ENCODE assay signal across 25 mouse cellular contexts in genomic region chr3:127875509-127875908, GRCm38 (mm10). TPM values are rescaled to one million over a fixed set of nuclear protein-coding genes. Genes with fewer than 3 reads are reported as not detected.
DNase-seq lines count a peak whose midpoint lies in the region; ATAC-seq lines count a peak whose summit lies in the region.
"Had no signal": no experiment of that assay in that cellular context is flagged by ENCODE, and none has a peak within 500 bp of the region (broad histone marks: within the 10 kb centered on the region; RNA-seq: fewer than 3 reads in every experiment).

No protein-coding gene starts in this region.

- no peak overlapping the region for H3K9ac ChIP-seq in liver, embryonic 11.5 days (ENCODE audit: low read depth, low read length)
- H3K9ac ChIP-seq: forebrain, embryonic 13.5 days; heart, embryonic 13.5 days; hindbrain, embryonic 14.5 days had no signal

- H3K36me3 ChIP-seq in liver, embryonic 11.5 days (ENCODE audit: control insufficient read depth, insufficient read depth, low read length) = no peaks in the 10 kb centered on the region
- H3K36me3 ChIP-seq: forebrain, embryonic 10.5 days; heart, embryonic 10.5 days; heart, embryonic 13.5 days had no signal

- no peak overlapping the region for H3K4me3 ChIP-seq in liver, embryonic 11.5 days (ENCODE audit: low read depth, low read length)
- H3K4me3 ChIP-seq: forebrain, embryonic 10.5 days; forebrain, embryonic 13.5 days; heart, adult 2 months; heart, embryonic 10.5 days; heart, embryonic 13.5 days had no signal

- no peak for ATAC-seq in liver, embryonic 11.5 days (replicated peaks; ENCODE audit: low FRiP score)
- ATAC-seq in CD4-positive, CD25-positive, alpha-beta regulatory T cell, adult 4 months = peak; percentile 66
- ATAC-seq in activated CD4-positive, CD25-positive, alpha-beta regulatory T cell, adult 4 months = peak; percentile 65
- ATAC-seq: forebrain, embryonic 13.5 days; forebrain, embryonic 16.5 days; hindbrain, postnatal 0 days had no signal

- DNase-seq in liver, embryonic 11.5 days (ENCODE audit: low spot score) = peak; percentile 12
- DNase-seq in liver = no peak
- DNase-seq in naive thymus-derived CD4-positive, alpha-beta T cell, adult 2 months (ENCODE audit: low read depth) = peak; percentile 31
- no peak for DNase-seq in layer of hippocampus, postnatal 14 days (ENCODE audit: low spot score in 2 of 2)
- DNase-seq in urinary bladder, postnatal 4 days (ENCODE audit: low spot score in 2 of 2) = no peak
- no peak for DNase-seq in ovary, postnatal 36 days (ENCODE audit: low spot score)
- DNase-seq: adrenal gland, postnatal 10 days; adrenal gland, postnatal 36 days; cerebellum, adult 18-20 months; cerebellum, adult 9-10 months; cerebellum, postnatal 14 days; gastrocnemius, postnatal 10 days; gastrocnemius, postnatal 36 days; heart, adult 2 months; heart, postnatal 14 days; heart, postnatal 4 days had no signal

- H3K27ac ChIP-seq in liver, embryonic 11.5 days (ENCODE audit: low read depth, low read length) = no peak overlapping the region
- H3K27ac ChIP-seq: forebrain, embryonic 10.5 days; forebrain, embryonic 13.5 days; heart, adult 2 months; heart, embryonic 10.5 days; heart, embryonic 13.5 days; hindbrain, postnatal 0 days had no signal

- H3K4me1 ChIP-seq in liver, embryonic 11.5 days (replicated peaks; ENCODE audit: control insufficient read depth, insufficient read depth, low read length) = no peaks in the 10 kb centered on the region
- H3K4me1 ChIP-seq: forebrain, embryonic 10.5 days; forebrain, embryonic 13.5 days; heart, embryonic 10.5 days had no signal

- 100% methylated on average over 2 of the region's 2 CpGs for WGBS in liver, embryonic 11.5 days

- no peaks in the 10 kb centered on the region for H3K9me3 ChIP-seq in liver, embryonic 11.5 days (ENCODE audit: control insufficient read depth, low read length)
- H3K9me3 ChIP-seq: forebrain, embryonic 10.5 days; forebrain, embryonic 13.5 days; heart, embryonic 10.5 days; heart, embryonic 13.5 days had no signal

- H3K4me2 ChIP-seq in liver, embryonic 11.5 days = no peak overlapping the region
- H3K4me2 ChIP-seq: forebrain, embryonic 13.5 days; heart, embryonic 13.5 days; hindbrain, embryonic 14.5 days had no signal

- no peaks in the 10 kb centered on the region for H3K27me3 ChIP-seq in liver, embryonic 11.5 days (replicated peaks; ENCODE audit: control insufficient read depth, insufficient read depth, low read length)
- H3K27me3 ChIP-seq: forebrain, embryonic 13.5 days; heart, embryonic 13.5 days had no signal

RNA-seq across cellular contexts. Expression of gene Fam241a, which starts 20.6 kb away (rescaled TPM):
- polyA plus RNA-seq in liver, embryonic 11.5 days (2014; fragmentation: Nextera tagmentation; extraction: Ambion mirVana) = 42.2 and 44.2 TPM in 2 replicates
- 1 to 10 TPM; 6.3 to 7.5 TPM for polyA plus RNA-seq in CD4-positive, CD25-positive, alpha-beta regulatory T cell, adult 4 months (2017; shearing (Covaris generic))
- 1 to 10 TPM; 4.0 to 7.2 TPM for polyA plus RNA-seq in activated CD4-positive, CD25-positive, alpha-beta regulatory T cell, adult 4 months (2017; shearing (Covaris generic))
- total RNA-seq in layer of hippocampus, postnatal 14 days (2021) = 1 to 10 TPM; 3.5 to 4.9 TPM

RNA-seq across cellular contexts. Expression of gene Ap1ar, which starts 38.2 kb away (rescaled TPM):
- 55.7 and 55.8 TPM in 2 replicates for polyA plus RNA-seq in liver, embryonic 11.5 days (2014; fragmentation: Nextera tagmentation; extraction: Ambion mirVana)
- 10 to 100 TPM; 22.0 to 42.2 TPM for polyA plus RNA-seq in CD4-positive, CD25-positive, alpha-beta regulatory T cell, adult 4 months (2017; shearing (Covaris generic))
- 10 to 100 TPM; 15.4 to 25.2 TPM for polyA plus RNA-seq in activated CD4-positive, CD25-positive, alpha-beta regulatory T cell, adult 4 months (2017; shearing (Covaris generic))
- total RNA-seq in layer of hippocampus, postnatal 14 days (2021) = 10 to 100 TPM; 67.6 to 68.7 TPM

Comparison
In these comparisons a context has a peak if more than half of its experiments do, and no peak if none do; other contexts are left out.
1. DNase-seq: peak in liver, embryonic 11.5 days (single experiment) and naive thymus-derived CD4-positive, alpha-beta T cell, adult 2 months (single experiment); none in liver (single experiment), layer of hippocampus, postnatal 14 days (0 of 2), urinary bladder, postnatal 4 days (0 of 2) and ovary, postnatal 36 days (single experiment).